Mouse (Mus musculus) neutrophil, adult 83 days (primary cell): Measurements from ENCODE around the gene Pgls. TPM values are rescaled to one million over a fixed set of nuclear protein-coding genes. Genes with fewer than 3 reads are reported as not detected.

Source experiments
- total RNA-seq, 2 experiments: library from RNA; stranded (reverse); gene quantifications; one replicate each; pipeline ENCODE4 v1.2.4; 2023

Gene Pgls
- total RNA-seq, result 10 to 100 TPM; 83.8 to 84.4 TPM

DNA sequence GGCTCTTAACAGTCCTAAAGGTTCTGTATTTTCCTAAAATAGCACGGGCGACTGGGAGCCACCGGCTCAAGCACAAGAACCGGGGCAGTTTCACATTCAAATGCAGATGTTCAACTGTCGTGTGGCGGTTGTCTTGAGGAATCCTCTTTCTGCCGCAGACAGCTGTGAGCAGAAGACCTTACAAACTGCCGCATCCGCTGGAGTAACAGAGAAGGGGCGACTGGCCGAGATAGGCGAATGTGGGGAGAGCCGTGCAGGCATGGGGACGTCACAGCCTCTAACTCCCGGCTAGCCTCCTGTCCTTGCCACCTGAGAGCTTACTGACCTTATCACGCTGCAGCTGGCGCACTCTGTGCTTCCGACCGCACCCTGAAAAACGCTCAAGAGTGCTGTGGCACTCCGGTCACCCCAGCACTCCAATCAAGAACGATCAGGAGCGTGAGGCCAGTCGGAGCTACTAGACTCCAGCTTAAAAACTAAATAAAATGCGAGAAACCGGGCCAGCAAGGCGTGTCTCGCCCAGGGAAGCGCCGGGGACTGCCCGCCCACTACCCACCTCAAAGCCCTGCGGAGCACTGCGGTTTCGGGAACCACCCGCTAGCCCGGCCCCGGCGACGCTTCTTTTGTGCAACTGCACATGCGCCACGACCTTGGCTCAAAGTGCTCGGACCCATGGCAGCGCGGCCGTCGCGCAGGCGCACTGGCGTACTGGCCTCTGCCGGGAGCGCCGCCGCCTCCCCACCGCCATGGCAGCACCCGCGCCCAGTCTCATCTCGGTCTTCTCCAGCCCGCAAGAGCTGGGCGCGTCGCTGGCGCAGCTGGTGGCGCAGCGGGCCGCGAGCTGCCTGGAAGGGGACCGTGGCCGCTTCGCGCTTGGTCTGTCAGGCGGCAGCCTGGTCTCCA, at the start of gene Pgls:
Gene Pgls (plus strand): TSS at position 706 of the 903 bp plus-strand sequence.

DNA sequence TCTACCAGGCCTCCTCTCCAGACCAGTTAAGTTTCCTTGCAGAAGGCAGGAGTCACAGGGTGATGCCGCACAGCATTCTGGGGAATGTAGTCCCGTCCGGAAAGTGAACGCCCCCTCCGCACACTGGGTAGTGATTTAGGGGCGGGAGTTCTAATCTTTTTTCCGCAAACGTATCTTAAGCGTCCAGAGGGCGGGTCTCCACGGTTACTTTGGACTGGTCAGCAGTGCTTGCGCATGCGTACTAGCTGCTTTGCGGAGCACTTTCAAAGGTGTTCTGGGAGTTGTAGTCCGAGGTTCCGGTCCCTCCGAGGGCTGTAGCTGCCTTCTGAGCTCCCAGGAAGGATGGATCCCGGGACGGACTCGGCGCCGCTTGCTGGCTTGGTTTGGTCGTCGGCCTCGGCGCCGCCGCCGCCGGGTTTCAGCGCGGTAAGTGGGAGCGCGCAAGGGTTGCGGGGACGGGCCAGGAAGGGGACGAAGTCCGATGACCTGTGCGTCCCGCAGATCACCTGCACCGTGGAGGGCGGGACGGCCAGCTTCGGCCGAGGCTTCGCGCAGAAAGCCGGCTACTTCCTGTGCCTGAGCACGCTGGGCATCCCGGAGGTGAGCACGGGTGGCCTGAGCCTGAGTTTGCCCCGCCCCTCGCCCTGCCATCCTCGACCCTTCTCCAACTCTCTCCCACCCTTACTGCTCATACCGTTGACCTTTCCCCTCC, 49.2 kb upstream of the Pgls start, which contains the start of gene Mvb12a:
Gene Mvb12a (plus strand): TSS at position 291 of the 712 bp plus-strand sequence.

DNA sequence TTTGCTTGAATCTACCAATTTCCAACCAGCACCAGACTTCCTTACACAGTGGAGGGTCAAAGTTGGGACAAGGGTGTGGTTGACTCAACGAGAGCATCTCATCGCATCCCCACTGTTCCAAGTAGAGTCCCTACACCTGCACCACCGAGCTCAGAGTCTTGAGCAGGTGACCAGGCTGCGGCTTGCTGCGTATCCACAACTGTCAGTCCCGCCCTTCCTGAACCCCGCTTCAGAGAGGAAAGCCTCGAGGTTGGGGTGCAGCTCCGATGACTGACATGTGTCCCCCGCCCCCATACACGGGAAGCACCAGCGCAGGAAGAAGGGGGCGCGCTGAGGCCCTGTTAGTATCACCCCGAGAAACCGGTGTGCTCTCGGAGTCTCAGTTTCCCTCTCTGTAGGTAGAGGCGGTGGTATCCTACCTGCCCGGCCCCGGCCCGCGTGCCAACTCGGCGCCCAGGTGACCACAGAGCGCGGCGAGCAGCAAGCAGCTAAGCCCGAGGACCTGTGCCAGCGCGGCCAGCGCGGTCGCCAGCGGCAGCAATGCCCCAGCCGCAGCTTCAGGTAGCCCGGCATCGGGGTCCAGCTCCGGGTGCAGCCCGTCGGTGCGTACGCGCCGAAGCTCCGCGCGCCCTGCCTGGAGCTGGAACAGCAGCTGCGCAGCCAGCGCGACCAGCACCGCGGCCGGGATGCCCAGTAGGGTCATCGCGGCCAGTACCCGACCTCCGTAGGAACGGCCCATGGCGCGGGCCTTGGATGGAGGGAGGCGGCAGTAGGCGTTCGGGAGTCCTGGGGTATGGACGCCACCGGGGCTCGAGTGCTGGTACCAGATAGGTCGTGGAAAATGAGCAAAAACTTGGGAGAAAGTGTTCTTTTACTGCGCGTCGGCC, 33.7 kb upstream of the Pgls start, which contains the start of gene Tmem221:
Gene Tmem221 (minus strand): TSS at position 801 of the 887 bp plus-strand sequence.

DNA sequence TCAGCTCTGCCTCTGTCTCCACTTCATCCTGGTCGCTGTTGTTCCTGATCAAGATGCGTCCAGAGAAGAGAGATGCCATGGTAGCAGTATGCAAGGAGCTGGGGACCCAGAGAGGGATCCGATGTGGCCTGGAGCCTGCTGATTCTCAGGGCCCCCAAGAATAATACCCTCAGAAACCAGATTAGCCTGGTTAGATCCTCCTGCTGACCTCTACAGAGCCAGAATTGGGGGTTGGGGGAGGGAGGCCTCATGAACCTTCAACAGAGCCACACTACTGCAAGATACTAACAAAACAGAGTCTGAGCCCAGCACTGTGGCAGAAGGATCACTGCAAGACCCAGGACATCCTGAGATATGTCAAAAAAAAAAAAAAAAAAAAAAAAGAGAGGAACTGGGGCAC, 25.5 kb upstream of the Pgls start, which contains the start of gene Nxnl1:
Gene Nxnl1 (minus strand): TSS at position 101 of the 400 bp plus-strand sequence.

DNA sequence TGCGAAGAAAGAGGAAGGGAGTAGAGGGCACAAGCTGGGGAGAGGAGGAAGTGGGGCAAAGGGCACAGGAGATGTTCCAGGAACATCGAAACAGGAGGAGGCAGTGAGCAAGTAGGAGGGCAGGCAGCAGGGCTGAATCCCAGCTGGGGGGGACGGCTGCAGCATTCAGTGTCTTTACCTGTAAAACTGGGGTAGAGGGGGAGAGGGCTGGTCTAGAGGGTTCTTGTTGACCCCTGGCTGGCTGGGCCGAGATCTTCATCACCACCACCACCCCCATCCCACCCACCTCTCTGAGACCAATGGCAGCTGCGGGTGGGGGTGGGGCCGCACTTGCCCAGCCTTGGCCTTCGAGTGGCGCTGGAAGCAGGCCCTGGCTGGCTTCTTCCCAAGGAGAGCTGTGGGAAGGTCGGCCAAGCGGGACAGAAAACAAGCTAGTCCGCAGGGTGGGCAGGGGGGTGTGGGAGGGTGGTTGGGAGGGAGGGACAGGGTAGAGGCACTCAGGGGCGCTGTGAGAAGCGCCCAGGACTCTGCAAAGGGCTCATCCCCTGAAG, 23.5 kb upstream of the Pgls start, which contains the start of gene Slc27a1:
Gene Slc27a1 (plus strand): TSS at position 496 of the 551 bp plus-strand sequence.

DNA sequence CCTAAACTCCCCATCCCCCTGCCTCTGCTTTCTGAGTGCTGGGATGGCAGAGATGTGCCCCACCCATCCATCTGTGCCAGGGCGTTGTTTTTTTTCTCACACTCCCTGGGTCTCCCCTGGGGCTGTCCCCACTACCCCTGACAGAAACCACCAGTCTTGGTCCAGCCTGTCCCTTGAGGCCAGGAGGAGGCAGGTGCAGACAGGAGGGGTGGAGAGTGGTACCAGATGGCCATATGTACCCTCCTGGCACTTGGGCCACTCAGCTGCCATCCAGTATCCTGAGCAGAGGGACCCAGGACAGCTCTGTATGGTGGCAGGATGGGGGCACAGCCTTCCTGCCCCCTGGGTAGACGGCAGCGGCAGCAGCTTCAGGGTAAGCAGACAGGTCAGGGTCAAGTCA, 5.5 kb downstream of the Pgls start, which contains the start of gene Fam129c:
Gene Fam129c (plus strand): TSS at position 198 of the 400 bp plus-strand sequence.

DNA sequence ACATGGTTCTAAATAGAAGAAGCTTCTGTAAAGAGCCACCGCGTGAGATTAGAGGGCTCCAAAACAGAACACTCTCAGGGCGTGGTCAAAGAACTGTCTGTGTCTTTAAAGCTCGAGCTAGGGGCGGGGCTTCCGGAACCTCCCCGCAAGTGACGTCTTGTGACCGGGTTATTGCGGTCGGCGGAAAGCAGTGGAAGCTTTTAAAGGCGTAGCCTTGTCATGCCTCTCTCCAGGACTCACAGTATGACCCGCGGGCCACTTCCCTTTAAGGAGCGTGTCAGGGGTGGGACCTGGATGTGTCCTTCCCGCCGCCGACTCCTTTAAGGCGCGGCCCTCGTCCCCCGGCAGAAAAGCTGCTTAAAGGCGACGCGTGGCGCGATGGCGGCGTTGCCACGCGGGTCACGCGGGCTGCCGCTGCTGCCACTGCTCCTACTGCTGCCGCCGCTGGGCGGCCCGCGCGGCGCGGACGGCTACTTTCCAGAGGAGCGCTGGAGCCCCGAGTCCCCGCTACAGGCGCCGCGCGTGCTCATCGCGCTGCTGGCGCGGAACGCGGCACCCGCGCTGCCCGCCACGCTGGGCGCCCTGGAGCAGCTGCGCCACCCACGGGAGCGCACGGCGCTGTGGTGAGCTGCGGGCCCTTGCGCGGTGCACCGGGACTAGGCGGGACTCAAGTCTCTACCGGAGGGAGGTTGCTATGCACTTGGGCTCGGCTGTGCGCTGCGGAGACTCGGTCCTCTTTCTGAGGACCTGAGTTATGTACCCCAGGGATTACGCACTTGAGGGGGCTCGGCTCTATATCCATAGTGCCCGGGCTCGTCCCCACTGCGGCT, 19.1 kb downstream of the Pgls start, which contains the start of gene Colgalt1:
Gene Colgalt1 (plus strand): TSS at position 177 of the 830 bp plus-strand sequence.

Other genes with a start within 250 kb of the Pgls start
- gene Use1, start 225.3 kb upstream of the Pgls start, total RNA-seq, result 100 to 1,000 TPM; 149 to 154 TPM
- 10 to 100 TPM; 19.8 to 20.1 TPM for gene Ocel1, start 220.9 kb upstream of the Pgls start, total RNA-seq
- 1 to 10 TPM; 7.2 to 8.2 TPM for gene Nr2f6, start 210.2 kb upstream of the Pgls start, total RNA-seq
- gene Ushbp1, start 196.4 kb upstream of the Pgls start, total RNA-seq, result under 1 TPM in 1 of 2 experiments, not detected in 1; 0.39 TPM
- gene Babam1, start 195.3 kb upstream of the Pgls start, total RNA-seq, result 10 to 100 TPM; 60.0 to 62.4 TPM
- gene Ankle1, start 186.2 kb upstream of the Pgls start, total RNA-seq, result 10 to 100 TPM; 18.6 to 22.4 TPM
- gene Abhd8, start 128.5 kb upstream of the Pgls start, total RNA-seq, result 1 to 10 TPM; 4.8 to 5.6 TPM
- 10 to 100 TPM; 33.7 to 34.1 TPM for gene Mrpl34, start 127.2 kb upstream of the Pgls start, total RNA-seq
- 10 to 100 TPM; 72.6 to 81.2 TPM for gene Dda1, start 123.0 kb upstream of the Pgls start, total RNA-seq
- gene Ano8, start 106.2 kb upstream of the Pgls start, total RNA-seq, result 1 to 10 TPM; 3.4 to 4.5 TPM
- gene Gtpbp3, start 104.1 kb upstream of the Pgls start, total RNA-seq, result 10 to 100 TPM; 11.0 to 13.3 TPM
- gene Plvap, start 80.4 kb upstream of the Pgls start, total RNA-seq, result under 1 TPM; 0.40 to 0.44 TPM
- gene Ccdc194, start 66.5 kb upstream of the Pgls start, total RNA-seq, result under 1 TPM; 0.31 to 0.38 TPM
- 10 to 100 TPM; 20.1 to 22.3 TPM for gene Bst2, start 54.7 kb upstream of the Pgls start, total RNA-seq
- gene Mvb12a, start 49.3 kb upstream of the Pgls start, total RNA-seq, result 10 to 100 TPM; 27.2 to 31.8 TPM
- gene Tmem221, start 33.3 kb upstream of the Pgls start, total RNA-seq, result under 1 TPM in 1 of 2 experiments, not detected in 1; 0.42 TPM
- not detected for gene Nxnl1, start 25.6 kb upstream of the Pgls start, total RNA-seq
- gene Slc27a1, start 23.3 kb upstream of the Pgls start, total RNA-seq, result 1 to 10 TPM in 1 of 2 experiments, under 1 TPM in 1; 0.88 to 1.3 TPM
- gene Fam129c, start 5.5 kb downstream of the Pgls start, total RNA-seq, result 1 to 10 TPM; 5.6 to 7.0 TPM
- gene Colgalt1, start 18.8 kb downstream of the Pgls start, total RNA-seq, result 10 to 100 TPM; 46.9 to 48.6 TPM
- gene Unc13a, start 79.6 kb downstream of the Pgls start, total RNA-seq, result under 1 TPM; 0.13 to 0.38 TPM
- 10 to 100 TPM; 13.8 to 21.0 TPM for gene Jak3, start 84.1 kb downstream of the Pgls start, total RNA-seq
- gene Insl3, start 97.0 kb downstream of the Pgls start, total RNA-seq, result 1 to 10 TPM; 3.4 to 7.7 TPM
- gene B3gnt3, start 109.6 kb downstream of the Pgls start, total RNA-seq, result under 1 TPM; 0.13 to 0.15 TPM
- gene Fcho1, start 133.5 kb downstream of the Pgls start, total RNA-seq, result 10 to 100 TPM; 57.7 to 61.1 TPM